Mouse (Mus musculus) bone marrow, adult 2 months (tissue): ENCODE results near the gene Map9.

Experiments used
- CTCF ChIP-seq: fragments of 200-500 bp; IDR thresholded peaks from 2 replicates; pipeline ENCODE4 v1.5.1; 2011; ENCODE audit warnings: low read length, control low read depth; ENCODE audit not compliant: control insufficient read depth, insufficient read depth
- POLR2A ChIP-seq: fragments of 200-500 bp; IDR thresholded peaks from 2 replicates; pipeline ENCODE4 v1.6.1; 2011; ENCODE audit warnings: low read depth, mild to moderate bottlenecking, control low read depth, low read length, borderline replicate concordance; ENCODE audit not compliant: control insufficient read depth

DNA sequence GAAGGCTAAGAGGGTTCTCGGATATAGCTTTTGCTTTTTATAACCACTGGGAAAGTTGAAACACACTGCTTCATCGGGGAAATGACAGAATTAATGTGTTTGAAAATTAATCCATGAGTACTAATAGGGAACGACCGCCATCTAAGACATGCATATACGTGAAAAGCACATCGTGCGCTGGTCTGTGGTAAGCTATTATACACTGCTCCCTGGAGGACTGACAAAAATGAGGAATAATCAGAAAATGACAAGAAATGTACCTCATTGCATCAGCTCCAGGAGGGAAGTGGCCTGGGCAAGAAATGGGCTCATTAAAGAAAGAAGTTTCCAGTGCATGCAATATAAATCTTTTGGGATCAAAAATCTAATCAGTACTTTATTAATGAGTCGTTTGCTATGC, 77.5 kb downstream of the Map9 start:
- no peak for TF ChIP-seq CTCF
- no peak for TF ChIP-seq POLR2A
